Mouse (Mus musculus) spleen, adult 2 months (tissue): ENCODE measurements around the gene Cysrt1.

ENCODE experiments used
- CTCF ChIP-seq: fragments of 200-500 bp; IDR thresholded peaks from 2 replicates; pipeline ENCODE4 v1.5.1; 2011; ENCODE audit warnings: mild to moderate bottlenecking, inconsistent platforms; ENCODE audit not compliant: insufficient read depth, insufficient read length, insufficient replicate concordance; ENCODE audit errors: extremely low read depth
- POLR2A ChIP-seq: fragments of 200-500 bp; IDR thresholded peaks from 2 replicates; pipeline ENCODE4 v1.6.1; 2011; ENCODE audit warnings: low read depth, low read length, inconsistent platforms

GRCm38 (mm10) chr2:25267746-25268309, 25.6 kb upstream of the Cysrt1 start:
- TF ChIP-seq CTCF (no peak), POLR2A (no peak)
